Mouse (Mus musculus) cerebellum, adult 2 months (tissue): ENCODE results near the gene Ccl1.

Experiments
- CTCF ChIP-seq: fragments of 200-500 bp; IDR thresholded peaks from 2 replicates; pipeline ENCODE4 v1.5.1; 2011; ENCODE audit warnings: low read depth, mild to moderate bottlenecking, control low read depth, low read length, moderate library complexity, borderline replicate concordance; ENCODE audit not compliant: insufficient read depth
- POLR2A ChIP-seq: fragments of 200-500 bp; IDR thresholded peaks from 2 replicates; pipeline ENCODE4 v1.6.1; 2011; ENCODE audit warnings: low read length, control low read depth, borderline replicate concordance; ENCODE audit not compliant: insufficient read depth

DNA sequence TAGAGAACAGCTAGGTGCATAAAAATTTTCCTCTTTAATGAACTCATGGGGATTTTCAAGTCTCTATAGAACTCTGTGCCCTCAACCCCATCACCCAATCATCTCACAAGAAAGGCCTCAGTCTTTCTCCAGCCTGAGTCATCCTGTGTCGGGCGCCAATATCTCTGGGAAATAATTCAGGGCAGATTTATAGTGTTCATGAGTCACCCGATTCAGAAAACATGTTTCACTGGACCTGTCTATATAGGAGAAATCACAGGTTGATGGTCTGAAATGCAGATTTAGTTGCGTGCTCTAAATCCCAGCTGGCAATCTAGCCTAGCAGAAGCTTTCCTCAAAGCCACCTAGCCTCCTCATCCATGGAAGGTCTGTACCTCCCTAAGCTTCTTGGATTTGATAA, 136.0 kb downstream of the Ccl1 start:
- TF ChIP-seq POLR2A: no peak
- TF ChIP-seq CTCF: no peak
